Mouse (Mus musculus): ENCODE measurements around the gene Ggt6.
A peak's percentile ranks its signal among the peaks of the same experiment; 100 is the strongest.
"Not testable (repeated sequence)": the region's sequence is repeated elsewhere in the genome, so short reads cannot be mapped to it uniquely, and the experiment has no call there.

Gene Ggt6

GRCm38 (mm10) chr11:72411093-72411921, 24.0 kb upstream of the Ggt6 start, which contains the start of gene Smtnl2:
Gene Smtnl2 (minus strand): TSS chr11:72411713.
- DNase-seq = peak; percentile 87

- no peak for DNase-seq
Measured at GRCm38 (mm10) chr11:72411945-72412344, 23.4 kb upstream of the Ggt6 start.

- DNase-seq = no peak
Measured at GRCm38 (mm10) chr11:72413016-72413415, 22.3 kb upstream of the Ggt6 start.

GRCm38 (mm10) chr11:72413601-72414190, 21.6 kb upstream of the Ggt6 start:
- no peak for DNase-seq

- peak; percentile 60 for DNase-seq
Measured at GRCm38 (mm10) chr11:72415155-72415554, 20.2 kb upstream of the Ggt6 start.

GRCm38 (mm10) chr11:72416666-72417065, 18.7 kb upstream of the Ggt6 start:
- no peak for DNase-seq

DNA sequence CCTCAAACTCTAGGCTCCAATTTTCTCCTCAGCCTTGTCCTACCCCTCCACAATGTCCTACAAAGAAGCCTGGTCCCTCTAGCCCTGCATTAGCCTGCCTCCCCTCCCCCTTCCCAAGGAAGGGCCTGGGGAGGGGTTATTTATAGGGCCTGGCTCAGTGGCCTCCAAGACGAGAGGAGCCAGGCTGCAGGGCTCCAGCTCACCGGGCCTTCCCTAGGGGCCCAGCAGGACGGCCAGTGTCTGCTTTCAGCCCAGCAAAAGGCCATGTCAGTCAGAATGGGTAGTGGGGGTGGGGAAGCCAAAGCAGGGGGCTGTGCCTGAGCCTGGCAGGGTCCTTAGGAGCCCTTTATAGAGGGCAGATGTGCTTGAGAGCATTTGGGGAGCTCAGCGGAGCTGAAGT, 17.9 kb upstream of the Ggt6 start:
- no peak for DNase-seq

- no peak for DNase-seq
Measured at GRCm38 (mm10) chr11:72418227-72418626, 17.1 kb upstream of the Ggt6 start.

DNA sequence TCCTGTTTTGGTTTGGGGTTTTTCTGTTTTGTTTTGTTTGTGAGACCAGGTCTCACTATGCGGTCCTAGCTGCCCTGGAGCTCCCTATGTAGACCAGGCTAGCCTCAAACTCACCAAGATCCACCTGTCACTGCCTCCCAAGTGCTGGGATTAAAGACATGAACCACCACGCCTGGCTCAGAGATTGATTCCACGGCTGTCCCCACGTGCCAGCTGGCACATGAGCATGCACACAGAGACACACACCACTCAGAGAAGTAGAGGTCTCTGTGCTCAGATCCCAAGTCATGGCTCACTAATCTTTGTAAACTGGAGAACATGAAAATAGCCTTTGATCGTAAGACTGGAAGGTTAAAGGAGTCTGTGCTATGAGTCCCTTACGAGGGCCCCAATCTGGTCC, 16.3 kb upstream of the Ggt6 start:
- DNase-seq = no peak

GRCm38 (mm10) chr11:72420460-72421122, 14.7 kb upstream of the Ggt6 start:
- no peak for DNase-seq

DNA sequence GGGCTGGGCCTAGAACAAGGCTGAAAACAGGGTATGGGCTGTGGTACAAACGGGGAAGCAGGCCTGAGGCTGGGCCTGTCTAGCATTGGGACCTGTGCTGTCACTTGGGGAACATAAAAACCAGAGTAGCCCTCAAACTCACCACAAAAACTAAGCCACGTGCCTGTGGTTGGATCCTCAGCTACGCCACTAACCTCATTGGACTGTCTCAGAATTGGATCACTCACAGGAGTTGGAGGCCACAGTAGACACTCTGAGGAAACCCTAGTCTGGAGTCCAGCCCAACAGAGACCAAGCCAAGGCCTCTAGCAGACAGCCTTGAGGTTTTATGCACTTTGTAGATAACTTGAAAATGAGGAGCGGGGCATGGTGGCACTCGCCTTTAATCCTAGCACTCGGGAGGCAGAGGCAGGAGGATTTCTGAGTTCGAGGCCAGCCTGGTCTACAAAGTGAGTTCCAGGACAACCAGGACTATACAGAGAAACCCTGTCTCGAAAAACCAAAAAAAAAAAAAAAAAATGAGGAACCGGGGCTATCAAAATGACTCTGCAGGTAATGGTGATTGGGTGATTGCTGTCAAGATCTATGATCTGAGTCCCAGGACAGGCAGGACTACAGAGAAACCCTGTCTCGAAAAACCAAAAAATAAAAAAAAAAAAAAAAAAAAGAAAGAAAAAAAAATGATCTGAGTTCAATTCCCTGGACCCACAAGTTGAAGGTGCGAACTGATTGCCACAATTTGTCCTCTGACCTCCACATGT, 13.6 kb upstream of the Ggt6 start:
- DNase-seq = no peak

DNA sequence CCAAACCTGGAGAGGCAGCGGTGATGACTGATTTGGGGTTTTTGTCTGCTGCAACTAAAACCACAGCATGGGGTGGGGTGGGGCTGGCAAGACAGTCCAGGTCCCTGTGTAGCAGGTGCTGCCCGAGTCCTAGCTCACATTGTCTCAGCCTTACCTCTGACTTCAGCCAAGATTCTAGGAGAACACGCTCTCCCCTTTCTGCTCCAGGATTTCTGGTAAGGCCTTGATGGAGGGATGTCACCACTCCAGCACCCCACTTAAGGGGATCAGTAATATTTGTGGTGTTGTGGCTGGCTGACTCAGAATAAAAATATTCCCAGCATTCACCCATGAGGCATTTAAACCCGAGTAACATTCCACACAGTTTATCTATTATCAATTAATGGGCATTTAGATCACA, 11.6 kb upstream of the Ggt6 start:
- no peak for DNase-seq

DNA sequence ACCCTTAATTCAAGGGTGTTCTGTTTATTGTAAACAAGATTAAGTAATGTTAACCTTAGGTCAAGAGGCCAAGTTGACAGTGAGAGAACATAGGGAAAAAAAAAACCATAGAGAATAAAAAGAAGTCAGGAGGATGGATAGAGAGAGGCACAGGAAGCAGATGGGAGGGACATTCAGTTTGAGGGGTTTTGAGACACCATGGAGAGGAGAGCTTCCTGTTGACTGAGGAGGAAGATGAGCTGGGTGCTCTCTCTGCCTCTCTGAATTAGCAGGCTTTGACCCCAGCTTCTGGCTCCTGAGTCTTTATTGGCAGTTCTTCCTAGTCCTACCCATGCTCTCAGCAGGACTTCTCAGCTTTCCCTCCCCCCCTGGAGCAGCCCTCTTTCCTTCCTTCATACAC, 10.1 kb upstream of the Ggt6 start:
- no peak for DNase-seq

- no peak for DNase-seq
Measured at GRCm38 (mm10) chr11:72426884-72427283, 8.4 kb upstream of the Ggt6 start.

DNA sequence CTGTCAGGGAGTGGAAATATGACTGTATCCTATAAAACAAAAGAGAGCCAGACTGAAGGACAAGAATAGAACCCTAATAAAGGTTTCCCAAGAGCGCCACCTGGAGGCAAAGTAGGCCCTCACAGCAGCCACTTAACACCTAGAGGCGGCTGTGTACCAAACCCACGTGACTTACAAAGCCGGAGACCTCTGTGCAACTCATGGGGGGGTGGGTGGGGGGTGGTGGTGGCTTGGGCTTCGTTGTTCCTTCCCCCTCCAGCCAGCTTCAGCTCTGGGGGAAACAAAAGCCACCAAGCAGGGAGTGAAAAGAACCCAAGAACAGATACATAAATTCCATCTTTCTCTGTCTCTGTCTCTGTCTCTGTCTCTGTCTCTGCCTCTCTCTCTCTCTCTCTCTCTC, 6.6 kb upstream of the Ggt6 start:
- DNase-seq = peak; percentile 87

GRCm38 (mm10) chr11:72429288-72429690, 6.0 kb upstream of the Ggt6 start:
- peak; percentile 77 for DNase-seq

GRCm38 (mm10) chr11:72430311-72431068, 4.8 kb upstream of the Ggt6 start:
- DNase-seq = not testable (repeated sequence)

DNA sequence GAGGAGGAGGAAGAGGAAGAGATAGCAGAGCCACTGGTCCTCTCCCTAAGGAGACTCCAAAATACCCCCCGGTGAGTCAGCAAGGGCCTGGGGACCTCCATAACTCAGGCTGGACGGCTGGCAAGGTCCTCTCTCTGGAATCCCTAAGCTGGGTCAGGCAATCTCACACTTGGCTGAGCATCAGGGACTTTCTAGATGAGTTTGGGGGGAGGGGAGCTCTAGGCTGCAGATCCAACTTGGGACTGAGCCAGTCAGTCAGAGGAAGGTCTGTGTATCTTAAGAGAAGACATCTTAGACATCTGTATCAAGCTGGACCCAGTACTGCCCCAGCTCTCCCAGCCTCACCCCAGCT, 344 bp downstream of the Ggt6 start:
- DNase-seq = no peak

GRCm38 (mm10) chr11:72436271-72436670, 945 bp downstream of the Ggt6 start:
- no peak for DNase-seq

- no peak for DNase-seq
Measured at GRCm38 (mm10) chr11:72436756-72437650, 1.7 kb downstream of the Ggt6 start.

DNA sequence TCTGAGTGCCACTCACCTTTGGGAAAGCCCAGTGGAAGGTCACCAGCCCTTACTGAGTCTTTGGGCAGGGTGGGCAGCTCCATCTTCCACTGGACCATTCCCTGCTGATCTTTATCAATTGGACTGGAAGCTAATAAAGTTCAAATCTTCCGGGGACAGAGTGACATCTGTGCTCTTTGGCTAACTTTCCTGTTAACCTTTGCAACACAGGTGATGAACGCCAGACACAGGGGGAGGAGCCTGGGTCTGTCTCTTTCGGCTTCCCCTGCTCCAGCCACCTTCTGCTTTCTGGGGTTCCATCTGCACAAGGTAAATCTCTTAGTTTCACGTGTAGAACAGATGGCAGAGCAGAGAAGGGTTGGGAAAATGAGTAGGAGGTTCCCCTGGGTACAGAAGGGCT, 3.1 kb downstream of the Ggt6 start:
- no peak for DNase-seq

Data from liver (tissue).